Mouse (Mus musculus): ENCODE measurements around the gene Jdp2.

DNA sequence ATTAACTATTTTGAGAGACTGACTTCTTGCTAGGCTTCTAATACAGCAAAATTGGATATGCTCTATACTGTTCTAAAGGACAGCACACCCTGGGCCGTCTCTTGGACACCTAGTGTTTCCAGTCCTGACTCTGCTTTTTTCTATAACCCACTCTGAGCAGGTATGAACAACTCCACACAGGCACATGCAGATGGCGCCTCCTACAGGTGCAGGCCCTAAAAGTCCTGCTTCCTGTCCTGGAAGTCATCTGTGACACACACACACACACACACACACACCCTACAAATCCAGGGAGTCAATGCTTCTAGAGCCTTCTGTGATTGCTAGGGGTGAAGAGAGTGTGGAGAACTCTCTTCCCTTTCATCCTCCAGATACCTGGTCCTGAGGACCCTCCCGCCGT, 46.8 kb downstream of the Jdp2 start:
- TF ChIP-seq ZNF384 (IDR thresholded peaks at IDR 0.05; ENCODE audit: low read depth, low read length): no peak
- TF ChIP-seq CHD2 (IDR thresholded peaks at IDR 0.05; ENCODE audit: low read depth, low read length): no peak
